Comparison of ENCODE assay signal across 28 mouse cellular contexts in genomic region chr13:68583961-68584360, GRCm38 (mm10). TPM values are rescaled to one million over a fixed set of nuclear protein-coding genes. Genes with fewer than 3 reads are reported as not detected.
DNase-seq lines count a peak whose midpoint lies in the region; ATAC-seq and TF ChIP-seq lines count a peak whose summit lies in the region.
"Had no signal": no experiment of that assay in that cellular context is flagged by ENCODE, and none has a peak within 500 bp of the region (broad histone marks: within the 10 kb centered on the region; RNA-seq: fewer than 3 reads in every experiment).

No protein-coding gene starts in this region.

- WGBS in cerebellum, adult 2 months = 86% methylated on average over 11 of the region's 11 CpGs
- 95% methylated on average over 11 of the region's 11 CpGs for WGBS in midbrain, embryonic 10.5 days
- 96% methylated on average over 11 of the region's 11 CpGs for WGBS in midbrain, embryonic 11.5 days
- 96% methylated on average over 11 of the region's 11 CpGs for WGBS in macrophage (ENCODE audit: missing documents)

- no peaks in the 10 kb centered on the region for H3K27me3 ChIP-seq in cerebellum, adult 2 months (ENCODE audit: control insufficient read depth, insufficient read depth, low read length)
- no peaks in the 10 kb centered on the region for H3K27me3 ChIP-seq in midbrain, embryonic 10.5 days (ENCODE audit: low read depth, poor library complexity, severe bottlenecking)
- H3K27me3 ChIP-seq in midbrain, embryonic 11.5 days (ENCODE audit: control insufficient read depth, insufficient read depth, low read length) = no peaks in the 10 kb centered on the region
- H3K27me3 ChIP-seq: CH12.LX; embryonic facial prominence, embryonic 13.5 days; forebrain, embryonic 12.5 days; forebrain, embryonic 15.5 days; hindbrain, embryonic 12.5 days; hindbrain, embryonic 15.5 days; Patski had no signal

- no peak overlapping the region for H3K4me3 ChIP-seq in cerebellum, adult 2 months (replicated peaks; ENCODE audit: insufficient read depth, low read depth, low read length)
- H3K4me3 ChIP-seq in midbrain, embryonic 10.5 days = 0 out of 2 replicates have a peak overlapping the region, but pooled peaks have one; percentile 80
- H3K4me3 ChIP-seq in midbrain, embryonic 11.5 days (ENCODE audit: low read depth, low read length) = no peak overlapping the region
- no peak overlapping the region for H3K4me3 ChIP-seq in macrophage (ENCODE audit: inconsistent target)
- H3K4me3 ChIP-seq: embryonic facial prominence, embryonic 13.5 days; erythroblast, embryonic 14.5 days; forebrain, embryonic 12.5 days; forebrain, embryonic 15.5 days; heart, adult 2 months; hindbrain, embryonic 12.5 days; hindbrain, embryonic 15.5 days had no signal

- peaks cover 72% of the 10 kb centered on the region for H3K79me2 ChIP-seq in macrophage (ENCODE audit: inconsistent target)

- no peak overlapping the region for H3K27ac ChIP-seq in cerebellum, adult 2 months (ENCODE audit: insufficient read depth, low read length)
- H3K27ac ChIP-seq in midbrain, embryonic 10.5 days (replicated peaks) = no peak overlapping the region
- H3K27ac ChIP-seq in midbrain, embryonic 11.5 days (ENCODE audit: low read depth, low read length) = no peak overlapping the region
- H3K27ac ChIP-seq in macrophage = peak overlapping the region; percentile 70
- H3K27ac ChIP-seq: embryonic facial prominence, embryonic 10.5 days; embryonic facial prominence, embryonic 13.5 days; forebrain, embryonic 12.5 days; forebrain, embryonic 15.5 days; heart, adult 2 months; hindbrain, embryonic 12.5 days; hindbrain, embryonic 15.5 days had no signal

- no peak overlapping the region for H3K4me2 ChIP-seq in midbrain, embryonic 11.5 days
- H3K4me2 ChIP-seq: embryonic facial prominence, embryonic 13.5 days; forebrain, embryonic 12.5 days; forebrain, embryonic 15.5 days; heart, embryonic 11.5 days had no signal

- H3K9ac ChIP-seq in midbrain, embryonic 11.5 days (ENCODE audit: low read length) = no peak overlapping the region
- H3K9ac ChIP-seq: embryonic facial prominence, embryonic 13.5 days; forebrain, embryonic 12.5 days; forebrain, embryonic 15.5 days; hindbrain, embryonic 12.5 days; hindbrain, embryonic 15.5 days had no signal

- TF ChIP-seq CTCF in cerebellum, adult 2 months (IDR thresholded peaks at IDR 0.05; ENCODE audit: borderline replicate concordance, insufficient read depth, low read depth, low read length) = no peak

- no peak for TF ChIP-seq POLR2A in cerebellum, adult 2 months (IDR thresholded peaks at IDR 0.05; ENCODE audit: borderline replicate concordance, insufficient read depth, low read length)

- peak; percentile 13 to 24 for DNase-seq in cerebellum, adult 2 months
- DNase-seq in cerebellum, postnatal 14 days = peak; percentile 11 to 25
- no peak for DNase-seq in cerebellum, postnatal 36 days
- no peak for DNase-seq in midbrain, embryonic 10.5 days (ENCODE audit: low spot score)
- no peak for DNase-seq in midbrain, embryonic 11.5 days (ENCODE audit: low spot score, missing footprints)
- DNase-seq: adrenal gland, postnatal 10 days; adrenal gland, postnatal 36 days; B cell, adult 2 months; cerebellum, adult 8-10 months; embryo, embryonic 11 days; gastrocnemius, postnatal 25 days; heart, adult 2 months had no signal

- H3K36me3 ChIP-seq in midbrain, embryonic 10.5 days = peaks cover 64% of the 10 kb centered on the region
- H3K36me3 ChIP-seq in midbrain, embryonic 11.5 days (ENCODE audit: control insufficient read depth, insufficient read depth, low read length) = peaks cover 21% of the 10 kb centered on the region
- peaks cover 35% of the 10 kb centered on the region for H3K36me3 ChIP-seq in macrophage (ENCODE audit: inconsistent target)

- H3K9me3 ChIP-seq in midbrain, embryonic 10.5 days (replicated peaks) = no peaks in the 10 kb centered on the region
- H3K9me3 ChIP-seq in midbrain, embryonic 11.5 days (ENCODE audit: control insufficient read depth, low read length) = no peaks in the 10 kb centered on the region
- H3K9me3 ChIP-seq: embryonic facial prominence, embryonic 10.5 days; embryonic facial prominence, embryonic 13.5 days; forebrain, embryonic 12.5 days; forebrain, embryonic 15.5 days; G1E; hindbrain, embryonic 12.5 days; hindbrain, embryonic 15.5 days had no signal

- ATAC-seq in cerebellum, adult (ENCODE audit: insufficient number of reproducible peaks, low FRiP score, low TSS enrichment) = no peak
- ATAC-seq in midbrain, embryonic 11.5 days (ENCODE audit: low FRiP score) = no peak
- ATAC-seq: forebrain, embryonic 15.5 days; intestine, postnatal 0 days; Patski had no signal

- no peaks in the 10 kb centered on the region; the same call in 1 of the 2 replicates for H3K4me1 ChIP-seq in cerebellum, adult 2 months (ENCODE audit: control insufficient read depth, insufficient read depth, low read length)
- H3K4me1 ChIP-seq in midbrain, embryonic 10.5 days = peaks cover 20% of the 10 kb centered on the region
- H3K4me1 ChIP-seq in midbrain, embryonic 11.5 days (ENCODE audit: control insufficient read depth, insufficient read depth, low read length) = peaks cover 4% of the 10 kb centered on the region

RNA-seq across cellular contexts. Expression of gene Fastkd3, which starts 1.9 kb away (rescaled TPM):
- 19.5 and 19.6 TPM in 2 replicates for polyA plus RNA-seq in cerebellum, adult 2 months (2012; rRNA removed)
- polyA plus RNA-seq in midbrain, embryonic 10.5 days (2016; fragmentation: Nextera tagmentation; extraction: Ambion mirVana) = 44.8 and 47.2 TPM in 2 replicates
- 45.0 and 46.8 TPM in 2 replicates for polyA plus RNA-seq in midbrain, embryonic 11.5 days (2014; fragmentation: Nextera tagmentation; extraction: Ambion mirVana)
- total RNA-seq in macrophage (2018; cell fraction: chromatin; rRNA removed) = 10 to 100 TPM in 22 of 26 experiments, 1 to 10 TPM in 4; 5.6 to 50.2 (median 25.9) TPM
- 10 to 100 TPM in 23 of 26 experiments, 1 to 10 TPM in 3; 5.7 to 19.7 (median 15.4) TPM for total RNA-seq in macrophage (2018; cell fraction: cytosol; rRNA removed)
- 10 to 100 TPM in 25 of 26 experiments, 1 to 10 TPM in 1; 8.9 to 63.8 (median 21.6) TPM for total RNA-seq in macrophage (2018; cell fraction: nucleus; rRNA removed)
- 10.6 to 30.8 TPM (median 17.8 TPM) in 3 replicates for polyA plus RNA-seq in macrophage (2018)

RNA-seq across cellular contexts. Expression of gene Mtrr, which starts 2.0 kb away (rescaled TPM):
- 12.5 and 13.6 TPM in 2 replicates for polyA plus RNA-seq in cerebellum, adult 2 months (2012; rRNA removed)
- 20.8 and 22.5 TPM in 2 replicates for polyA plus RNA-seq in midbrain, embryonic 10.5 days (2016; fragmentation: Nextera tagmentation; extraction: Ambion mirVana)
- 13.8 and 18.9 TPM in 2 replicates for polyA plus RNA-seq in midbrain, embryonic 11.5 days (2014; fragmentation: Nextera tagmentation; extraction: Ambion mirVana)
- 10 to 100 TPM; 11.1 to 39.0 (median 24.3) TPM for total RNA-seq in macrophage (2018; cell fraction: chromatin; rRNA removed)
- total RNA-seq in macrophage (2018; cell fraction: cytosol; rRNA removed) = 10 to 100 TPM in 19 of 26 experiments, 1 to 10 TPM in 7; 3.3 to 14.7 (median 11.6) TPM
- total RNA-seq in macrophage (2018; cell fraction: nucleus; rRNA removed) = 10 to 100 TPM in 25 of 26 experiments, 1 to 10 TPM in 1; 8.3 to 45.8 (median 19.0) TPM
- 7.2 to 19.2 TPM (median 8.0 TPM) in 3 replicates for polyA plus RNA-seq in macrophage (2018)

RNA-seq across cellular contexts. Expression of gene 1700001L19Rik, which starts 13.3 kb away (rescaled TPM):
- polyA plus RNA-seq in cerebellum, adult 2 months (2012; rRNA removed) = 2.8 and 3.3 TPM in 2 replicates
- 0.50 and 0.74 TPM in 2 replicates for polyA plus RNA-seq in midbrain, embryonic 10.5 days (2016; fragmentation: Nextera tagmentation; extraction: Ambion mirVana)
- 0.40 and 1.3 TPM in 2 replicates for polyA plus RNA-seq in midbrain, embryonic 11.5 days (2014; fragmentation: Nextera tagmentation; extraction: Ambion mirVana)
- not detected for total RNA-seq in macrophage (2018; cell fraction: chromatin; rRNA removed)
- not detected for total RNA-seq in macrophage (2018; cell fraction: cytosol; rRNA removed)
- not detected for total RNA-seq in macrophage (2018; cell fraction: nucleus; rRNA removed)
- not detected in 3 replicates for polyA plus RNA-seq in macrophage (2018)
- total RNA-seq: CH12.LX; G1E; gastrocnemius, postnatal 25 days; heart, adult 2 months; heart, postnatal 25 days; hematopoietic stem cell, adult 5-6 weeks had no signal
- polyA plus RNA-seq: erythroblast, embryonic 14.5 days; G1E; Patski had no signal

Comparison
In these comparisons a context has a peak if more than half of its experiments do, and no peak if none do; other contexts are left out.
1. DNase-seq: peak in cerebellum, adult 2 months (2 of 2) and cerebellum, postnatal 14 days (2 of 2); none in cerebellum, postnatal 36 days (0 of 2), midbrain, embryonic 10.5 days (single experiment) and midbrain, embryonic 11.5 days (single experiment).